Mouse (Mus musculus) bone marrow macrophage, adult 2 months (primary cell): ENCODE data around the gene Kalrn.

Experiments used
- CTCF ChIP-seq: IDR thresholded peaks from 2 replicates; pipeline ENCODE4 v1.5.1; 2012; ENCODE audit warnings: low read depth, mild to moderate bottlenecking, low read length, moderate library complexity
- POLR2A ChIP-seq: IDR thresholded peaks from 2 replicates; pipeline ENCODE4 v1.6.1; 2012; ENCODE audit warnings: mild to moderate bottlenecking, low read depth, low read length, borderline replicate concordance

- no peak for TF ChIP-seq CTCF
- TF ChIP-seq POLR2A: no peak
Measured at GRCm38 (mm10) chr16:34502110-34502509, 71.2 kb downstream of the Kalrn start.
